Mouse (Mus musculus) cerebellum, postnatal 4 days (tissue): ENCODE measurements around the gene Polr2h.
A peak's percentile ranks its signal among the peaks of the same experiment; 100 is the strongest.
"Not testable (repeated sequence)": the region's sequence is repeated elsewhere in the genome, so short reads cannot be mapped to it uniquely, and the experiment has no call there.

Source experiments
- DNase-seq, 2 experiments: peaks; one replicate each; pipeline ENCODE4 v3.0.0; 2022; ENCODE audit warnings: low spot score in 2 of 2, mixed read lengths in 1 of 2

Polr2h gene

DNA sequence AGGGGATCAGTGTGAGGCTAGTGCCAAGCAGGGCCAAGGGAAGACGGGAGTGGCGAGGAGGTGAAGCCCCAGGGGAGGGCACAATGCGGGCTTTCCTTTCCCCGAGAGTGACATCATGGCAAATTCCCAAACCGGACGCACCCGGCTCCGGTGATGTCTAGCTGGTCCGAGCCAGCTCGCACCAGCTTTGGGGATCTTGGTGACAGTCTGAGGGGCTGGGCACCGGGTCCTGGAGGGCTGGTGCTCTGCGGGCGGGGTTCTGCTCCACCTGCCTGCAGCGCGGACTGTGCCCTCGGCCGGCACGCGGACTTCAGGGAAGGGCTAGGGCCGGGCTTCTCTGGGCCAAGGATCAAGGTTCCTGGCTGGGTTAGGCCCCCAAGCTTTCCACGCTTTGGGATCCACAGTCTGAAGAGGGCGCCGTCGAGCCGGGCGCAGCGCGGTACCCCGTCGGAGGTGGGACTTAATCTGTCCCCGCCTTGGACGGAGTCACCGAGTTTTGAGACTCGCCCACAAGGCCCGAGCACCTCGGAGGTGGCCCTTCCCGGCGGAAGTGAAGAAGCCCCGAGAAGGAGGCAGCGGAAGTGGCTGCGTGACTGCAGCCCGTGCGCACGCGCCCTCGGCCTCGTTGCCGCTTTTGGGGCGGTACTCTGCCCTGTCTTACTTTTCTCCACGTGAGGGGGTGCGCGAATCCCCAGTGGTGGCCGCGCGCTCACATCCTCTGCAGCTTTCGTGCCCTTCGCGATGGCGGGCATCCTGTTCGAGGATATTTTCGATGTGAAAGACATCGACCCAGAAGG lies at the start of gene Polr2h, which contains the start of gene Clcn2:
Gene Polr2h (plus strand): TSS at position 485 of the 797 bp plus-strand sequence.
Gene Clcn2 (minus strand): TSS at position 566 of the 797 bp plus-strand sequence.
- DNase-seq = peak; percentile 91 to 96

DNA sequence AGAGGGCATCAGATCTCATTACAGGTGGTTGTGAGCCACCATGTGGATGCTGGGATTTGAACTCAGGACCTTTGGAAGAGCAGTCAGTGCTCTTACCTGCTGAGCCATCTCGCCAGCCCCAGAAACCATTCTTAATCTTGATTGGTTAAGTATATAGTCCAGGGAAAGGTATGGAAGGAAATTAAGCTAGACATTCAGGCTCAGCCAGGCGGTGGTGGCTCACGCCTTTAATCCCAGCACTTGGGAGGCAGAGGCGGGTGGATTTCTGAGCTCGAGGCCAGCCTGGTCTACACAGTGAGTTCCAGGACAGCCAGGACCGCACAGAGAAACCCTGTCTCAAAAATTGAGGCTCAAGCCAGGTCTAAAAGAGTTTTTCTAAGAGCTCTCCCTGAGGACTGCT lies 49.5 kb upstream of the Polr2h start, which contains the start of gene Eif4g1:
Gene Eif4g1 (plus strand): TSS at position 301 of the 400 bp plus-strand sequence.
- DNase-seq = not testable (repeated sequence)

DNA sequence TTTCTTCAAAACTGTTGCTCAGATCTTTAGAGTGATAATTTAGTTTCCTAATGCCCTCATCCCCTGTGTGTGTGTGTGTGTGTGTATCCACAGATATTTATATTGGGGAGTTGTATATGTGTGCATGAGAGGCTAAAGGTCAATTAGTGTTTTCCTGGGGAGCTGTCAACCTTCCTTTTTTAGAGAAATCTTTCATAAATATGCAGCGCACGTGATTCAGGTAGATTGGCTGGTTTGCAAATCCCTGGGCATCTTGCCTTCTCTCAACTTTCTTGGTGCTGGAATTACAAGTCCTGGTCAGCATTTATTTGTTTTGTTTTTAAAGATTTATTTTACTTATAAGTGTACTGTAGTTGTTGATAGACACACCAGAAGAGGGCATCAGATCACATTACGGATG lies 47.2 kb upstream of the Polr2h start:
- no peak for DNase-seq

DNA sequence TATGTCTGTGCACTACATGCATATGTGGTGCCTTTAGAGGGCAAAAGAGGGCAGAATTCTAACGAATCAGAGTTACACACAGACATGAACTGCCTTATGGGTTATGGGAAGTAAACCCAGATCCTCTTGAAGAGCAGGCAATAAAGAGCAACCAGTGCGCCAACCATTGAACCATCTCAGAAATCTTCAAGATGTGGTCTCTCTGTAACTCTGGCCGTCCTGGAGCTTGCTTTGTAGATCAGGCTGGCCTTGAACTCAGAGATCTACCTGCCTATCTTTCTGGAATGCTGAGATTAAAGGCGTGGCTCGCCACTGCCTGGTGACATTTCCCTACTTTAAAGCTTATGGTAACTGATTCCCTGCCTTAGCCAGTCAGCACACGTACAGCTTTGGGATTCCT lies 45.6 kb upstream of the Polr2h start:
- DNase-seq = no peak

DNA sequence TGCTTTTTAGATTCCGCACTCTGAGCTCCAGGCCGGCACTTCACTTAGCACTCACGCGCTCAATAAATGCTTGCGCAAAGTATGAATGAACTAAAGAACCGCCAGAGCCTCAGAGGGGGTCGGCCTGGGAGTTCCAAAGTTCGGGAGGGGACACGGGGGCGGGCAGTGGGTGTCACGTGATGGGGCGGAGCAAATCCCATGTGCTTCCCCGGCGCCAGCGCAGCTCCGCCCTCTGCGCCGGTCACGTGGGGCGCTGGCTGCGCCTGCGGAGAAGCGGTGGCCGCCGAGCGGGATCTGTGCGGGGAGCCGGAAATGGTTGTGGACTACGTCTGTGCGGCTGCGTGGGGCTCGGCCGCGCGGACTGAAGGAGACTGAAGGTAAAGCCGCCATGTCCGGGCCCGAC lies 45.0 kb upstream of the Polr2h start:
- peak; percentile 91 to 96 for DNase-seq

DNA sequence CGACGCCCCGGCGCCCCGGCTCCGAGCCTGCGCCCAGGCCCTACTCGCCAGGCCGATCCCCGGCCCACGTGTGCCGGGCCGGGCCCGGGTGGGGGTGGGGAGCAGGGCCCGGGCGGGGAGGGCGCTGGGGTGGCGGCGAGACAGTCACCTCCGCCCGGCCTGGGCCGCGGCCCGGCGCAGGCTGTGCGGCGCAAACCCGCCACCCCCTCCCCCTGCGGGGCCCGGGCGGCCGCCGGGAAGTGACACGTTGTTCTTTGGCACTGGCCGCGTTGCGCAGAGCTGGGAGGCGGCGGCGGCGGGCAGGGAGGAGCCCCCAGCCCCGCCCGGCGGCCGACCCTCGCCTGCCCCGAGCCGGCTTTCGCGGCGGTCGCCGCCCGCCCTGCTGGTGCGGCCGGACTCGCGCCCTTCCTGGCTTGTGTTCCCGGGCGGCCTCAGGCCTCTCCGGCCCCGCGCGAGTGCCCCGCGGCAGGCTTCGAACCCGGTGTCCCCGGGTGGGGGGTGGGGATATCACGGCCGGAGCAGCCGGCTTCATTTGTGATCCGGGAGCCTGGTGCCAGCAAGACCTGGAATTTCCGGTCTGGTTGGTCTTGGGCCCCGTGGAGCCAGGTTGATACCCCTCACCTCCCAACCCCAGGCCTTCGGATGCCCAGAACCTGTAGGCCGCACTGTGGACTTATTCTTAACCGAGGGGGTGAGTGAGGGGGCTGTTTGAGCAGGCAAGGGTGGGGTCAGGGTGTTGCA lies 44.3 kb upstream of the Polr2h start:
- DNase-seq = peak in 1 of 2 experiments; percentile 56

DNA sequence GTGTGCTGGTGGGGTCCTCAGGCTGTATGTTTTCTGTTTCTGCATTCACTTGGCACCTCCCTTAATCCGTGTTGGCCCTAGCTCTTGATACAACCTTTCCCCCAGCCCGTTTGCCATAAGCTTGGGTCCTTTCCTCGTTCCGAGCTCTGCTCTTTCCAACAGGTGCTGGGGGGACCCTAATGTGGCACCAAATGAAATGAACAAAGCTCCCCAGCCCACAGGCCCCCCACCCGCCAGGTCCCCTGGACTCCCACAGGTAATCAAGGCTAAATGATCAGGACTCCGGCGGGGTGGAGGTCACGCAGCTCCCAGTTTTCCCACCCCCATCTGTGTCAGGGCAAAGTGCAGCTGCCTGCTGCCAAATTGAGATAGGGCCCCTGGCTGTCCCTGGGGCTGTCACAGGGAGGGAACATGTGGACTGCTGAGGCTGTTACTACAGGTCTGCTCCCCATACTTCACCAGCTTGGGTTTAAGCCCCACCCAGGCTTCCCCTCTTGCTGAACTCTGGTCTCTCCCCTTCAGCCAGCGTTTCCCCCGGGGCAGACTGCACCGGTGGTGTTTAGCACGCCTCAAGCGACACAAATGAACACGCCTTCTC lies 43.7 kb upstream of the Polr2h start:
- peak in 1 of 2 experiments; percentile 10 for DNase-seq

DNA sequence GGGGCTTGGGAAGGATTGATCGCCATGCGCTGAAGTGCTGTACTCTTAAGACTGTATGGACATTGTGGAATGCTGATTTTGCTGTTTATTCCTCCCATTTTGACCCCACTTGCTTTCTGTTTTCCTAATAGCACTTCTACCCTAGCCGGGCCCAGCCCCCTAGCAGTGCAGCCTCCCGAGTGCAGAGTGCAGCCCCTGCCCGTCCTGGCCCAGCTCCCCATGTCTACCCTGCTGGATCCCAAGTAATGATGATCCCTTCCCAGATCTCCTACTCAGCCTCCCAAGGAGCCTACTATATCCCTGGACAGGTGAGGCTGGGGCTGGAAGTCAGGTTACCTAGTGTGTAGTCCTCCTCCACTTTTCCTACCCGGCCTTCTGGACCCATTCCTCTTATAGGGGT lies 42.3 kb upstream of the Polr2h start:
- no peak for DNase-seq

DNA sequence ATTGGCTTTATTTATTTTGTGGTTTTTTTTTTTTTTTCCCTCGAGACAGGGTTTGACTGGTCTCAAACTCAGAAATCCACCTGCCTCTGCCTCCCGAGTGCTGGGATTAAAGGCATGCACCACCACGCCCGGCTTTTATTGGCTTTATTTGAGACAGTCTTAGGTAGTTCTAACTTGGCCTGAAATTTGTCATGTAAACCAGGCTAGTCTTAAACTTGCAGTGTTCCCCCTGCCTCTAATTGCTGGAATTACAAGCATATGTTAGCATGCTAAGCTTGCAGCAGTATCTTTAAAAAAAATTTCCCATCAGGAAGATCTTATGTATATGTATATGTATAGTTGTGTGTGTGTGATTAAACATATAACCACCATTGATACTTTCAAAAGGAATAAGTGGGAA lies 40.8 kb upstream of the Polr2h start:
- DNase-seq = no peak

DNA sequence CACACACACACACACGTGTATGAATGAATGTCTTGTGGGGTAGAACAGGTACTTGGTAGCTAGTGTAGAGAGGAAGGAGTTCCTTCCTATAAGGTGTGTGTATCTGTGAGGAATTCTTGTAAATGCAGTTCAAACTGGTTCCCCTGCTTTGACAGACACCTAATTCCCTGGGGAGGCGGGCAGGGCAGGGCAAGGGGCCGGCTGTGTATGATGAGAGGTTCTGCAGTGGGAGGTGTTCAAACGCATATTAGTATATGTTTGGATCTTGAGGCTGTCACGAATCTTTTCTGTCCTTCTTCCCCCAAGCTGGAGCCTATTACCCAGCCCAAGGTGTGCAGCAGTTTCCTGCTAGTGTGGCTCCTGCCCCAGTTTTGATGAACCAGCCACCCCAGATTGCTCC lies 40.1 kb upstream of the Polr2h start:
- DNase-seq = no peak

DNA sequence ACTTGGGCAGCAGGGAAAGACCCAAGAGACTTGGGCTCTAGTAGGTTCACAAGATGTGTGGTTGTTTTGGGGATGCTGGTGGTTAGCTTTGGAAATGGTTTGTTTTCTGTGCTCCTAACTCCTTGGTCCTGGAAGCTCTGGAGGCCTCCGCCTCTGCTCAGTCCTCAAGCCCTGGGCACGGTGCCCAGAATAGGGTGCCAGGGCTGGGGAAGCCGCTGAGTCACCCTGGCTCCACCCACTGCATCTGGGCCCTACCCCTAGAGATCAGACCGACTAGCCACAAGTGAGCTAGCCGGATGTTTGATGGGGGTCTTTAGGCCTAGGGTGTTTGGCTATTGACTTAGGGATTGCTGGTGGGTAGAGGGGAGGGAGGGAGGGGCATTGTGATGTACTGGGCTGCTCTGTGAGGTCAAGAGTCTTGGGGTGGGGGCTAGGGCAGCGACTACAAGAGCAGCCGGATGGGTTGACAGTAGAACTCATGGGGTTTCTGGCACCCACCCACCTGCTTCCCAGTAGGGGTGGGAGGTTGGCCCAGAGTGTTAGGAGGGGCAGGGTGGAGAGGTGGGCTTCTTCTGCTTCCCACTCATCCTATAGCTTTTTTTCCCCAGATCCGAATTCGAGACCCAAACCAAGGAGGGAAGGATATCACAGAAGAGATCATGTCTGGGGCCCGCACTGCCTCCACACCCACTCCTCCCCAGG lies 39.3 kb upstream of the Polr2h start:
- peak in 1 of 2 experiments; percentile 49 for DNase-seq

DNA sequence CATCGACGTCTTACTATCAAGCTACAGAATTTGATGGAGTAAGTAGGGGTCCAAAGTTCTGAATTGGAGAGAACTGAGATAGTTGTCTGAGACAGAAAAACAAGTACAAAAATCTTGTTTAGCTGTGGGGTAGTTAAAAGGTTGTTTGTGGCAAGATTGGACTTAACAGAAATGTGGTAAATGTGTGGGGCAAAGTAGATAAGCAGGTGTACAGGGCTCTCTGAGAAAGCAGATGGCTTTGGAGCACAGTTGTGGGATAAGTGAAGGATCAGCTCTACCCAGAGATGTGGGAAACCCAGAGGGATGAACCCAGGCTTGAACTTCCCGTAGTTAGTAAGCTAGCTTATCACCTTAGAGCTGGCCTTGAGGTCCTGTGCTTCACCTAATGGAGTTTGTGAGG lies 26.7 kb upstream of the Polr2h start:
- DNase-seq = no peak

DNA sequence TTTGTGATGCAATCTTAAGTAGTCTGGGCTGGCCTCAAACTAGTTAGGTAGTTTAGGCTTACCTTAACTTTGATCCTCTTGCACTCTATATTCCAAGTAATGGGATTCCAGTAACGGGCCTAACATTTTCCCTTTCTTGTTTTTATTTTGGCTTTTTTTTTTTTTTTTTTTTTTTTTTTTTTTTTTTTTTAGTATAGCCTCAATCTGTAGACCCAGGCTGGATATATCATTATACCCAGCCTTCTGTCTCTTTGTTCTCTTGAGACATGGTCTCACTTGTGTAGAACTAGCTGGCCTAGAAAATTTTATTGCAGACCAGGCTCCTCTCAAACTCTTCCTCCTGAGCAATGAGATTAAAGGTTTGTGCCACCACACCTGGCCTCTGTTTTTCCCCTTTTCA lies 25.8 kb upstream of the Polr2h start:
- DNase-seq = no peak

DNA sequence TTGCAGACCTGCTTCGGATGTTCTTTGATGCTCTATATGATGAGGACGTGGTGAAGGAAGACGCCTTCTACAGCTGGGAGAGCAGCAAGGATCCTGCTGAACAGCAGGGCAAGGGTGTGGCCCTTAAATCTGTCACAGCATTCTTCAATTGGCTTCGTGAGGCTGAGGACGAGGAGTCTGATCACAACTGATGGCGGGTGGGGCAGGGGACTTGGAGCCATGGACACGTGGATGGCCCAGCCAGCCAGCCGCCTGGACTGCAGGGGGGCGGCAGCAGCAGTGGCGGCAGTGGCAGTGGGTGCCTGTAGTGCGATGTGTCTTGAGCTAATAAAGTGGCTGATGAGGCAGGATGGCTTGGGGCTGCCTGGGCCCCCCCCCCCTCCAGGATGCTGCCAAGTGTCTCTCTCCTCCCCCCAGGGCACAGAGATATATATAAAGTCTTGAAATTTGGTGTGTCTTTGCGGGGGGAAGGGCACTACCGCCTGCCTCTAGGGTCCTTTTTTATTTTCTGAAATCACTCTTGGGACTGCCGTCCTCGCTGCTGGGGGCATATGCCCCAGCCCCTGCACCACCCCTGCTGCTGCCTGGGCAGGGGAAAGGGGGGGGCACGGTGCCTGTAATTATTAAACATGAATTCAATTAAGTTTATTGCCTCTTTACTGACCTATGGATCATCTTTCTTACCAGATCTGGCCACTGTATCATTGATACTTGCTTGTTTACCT lies 25.1 kb upstream of the Polr2h start:
- DNase-seq = no peak

DNA sequence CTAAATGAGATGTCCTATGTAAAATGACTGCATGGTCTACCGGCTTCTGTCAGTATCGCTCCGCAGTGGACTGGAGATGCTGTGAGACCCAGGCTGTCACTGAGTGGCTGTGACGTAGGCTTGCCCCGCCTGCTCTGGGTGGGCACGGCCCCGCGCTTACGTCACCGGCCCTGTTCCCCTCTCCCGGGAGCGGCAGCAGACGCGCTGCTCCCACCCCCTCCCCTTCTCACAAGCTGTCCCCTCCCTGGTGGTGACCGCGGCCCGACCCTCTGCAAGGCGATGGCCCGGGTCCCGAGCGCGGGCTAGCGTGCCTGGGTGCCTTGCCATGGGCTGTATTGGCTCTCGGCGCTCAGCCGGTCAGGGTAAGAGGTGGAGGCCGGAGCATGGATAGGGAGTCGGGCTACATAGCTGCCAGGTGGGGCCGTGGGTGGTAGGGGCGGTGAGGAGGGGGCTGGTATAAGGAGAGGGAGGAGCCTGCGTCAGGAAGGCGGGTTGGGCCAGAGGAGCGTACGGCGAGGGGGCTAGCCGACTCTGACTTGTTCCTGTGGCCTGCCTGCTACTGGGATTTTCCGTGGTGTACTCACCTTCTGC lies 24.3 kb upstream of the Polr2h start, which contains the start of gene Fam131a:
Gene Fam131a (plus strand): TSS at position 131 of the 591 bp plus-strand sequence.
- DNase-seq = peak; percentile 84 to 92

DNA sequence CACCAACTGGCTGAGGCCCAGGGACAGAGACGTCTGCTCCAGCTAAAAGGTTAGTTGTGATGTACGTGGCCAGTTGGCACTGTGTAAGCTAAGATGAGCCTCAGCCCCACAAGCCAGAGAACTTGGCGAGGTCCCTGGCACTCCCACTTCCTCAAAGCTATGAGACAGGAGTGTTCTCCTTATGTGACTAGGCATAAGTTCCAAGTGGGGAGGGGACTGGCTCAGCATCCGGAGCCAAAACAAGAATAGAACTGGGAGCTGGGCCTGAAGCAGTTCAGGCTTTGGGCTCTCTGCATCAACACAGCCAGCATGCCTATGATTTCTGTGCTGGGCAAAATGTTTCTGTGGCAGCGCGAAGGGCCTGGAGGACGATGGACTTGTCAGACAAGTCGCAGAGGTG lies 22.7 kb upstream of the Polr2h start:
- DNase-seq = no peak

DNA sequence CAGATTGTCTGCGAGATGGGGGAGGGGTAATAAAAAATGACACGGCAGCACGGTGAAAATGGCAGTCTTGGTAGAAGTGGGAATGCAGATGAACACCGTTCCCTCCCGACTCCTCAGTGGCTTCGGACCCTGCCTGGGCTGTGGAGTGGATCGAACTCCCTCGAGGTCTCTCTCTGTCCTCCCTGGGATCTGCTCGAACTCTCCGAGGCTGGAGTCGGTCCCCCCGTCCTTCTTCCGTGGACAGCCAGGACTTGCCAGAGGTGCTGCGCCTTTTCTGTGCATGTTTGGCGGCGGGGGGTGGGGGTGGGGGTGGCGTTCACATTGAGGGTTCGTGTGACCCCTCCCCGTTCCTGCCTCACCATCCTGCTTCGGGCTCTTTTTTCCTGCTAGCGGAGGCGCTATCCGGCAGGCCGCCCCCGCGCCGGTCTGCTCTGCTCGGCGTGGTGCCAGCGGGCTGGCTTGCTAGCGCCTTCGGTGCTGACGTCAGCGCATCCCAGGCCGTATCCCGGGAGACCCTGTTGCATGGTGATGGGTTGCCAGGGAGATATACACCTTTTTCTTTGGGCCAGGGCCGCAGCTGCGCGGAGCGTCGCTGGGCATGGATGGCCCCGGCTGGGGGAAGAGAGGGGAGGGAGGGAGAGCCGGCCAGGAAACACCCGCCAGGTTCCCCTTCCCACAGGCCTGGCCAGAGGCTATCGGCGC lies 21.7 kb upstream of the Polr2h start:
- DNase-seq = peak; percentile 86 to 90

DNA sequence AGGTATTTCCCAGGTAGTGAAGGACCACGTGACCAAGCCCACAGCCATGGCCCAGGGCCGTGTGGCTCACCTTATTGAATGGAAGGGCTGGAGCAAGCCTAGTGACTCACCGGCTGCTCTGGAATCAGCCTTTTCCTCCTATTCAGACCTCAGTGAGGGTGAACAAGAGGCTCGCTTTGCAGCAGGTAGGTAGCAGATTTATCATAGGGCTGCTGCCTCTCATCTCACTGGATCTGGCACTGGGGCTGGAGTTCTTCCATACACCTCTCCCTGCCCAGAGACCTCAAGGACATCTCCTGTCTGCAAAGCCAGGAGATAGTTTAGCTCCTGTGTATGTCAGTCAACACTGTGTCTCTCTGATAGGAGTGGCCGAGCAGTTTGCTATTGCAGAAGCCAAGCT lies 18.2 kb upstream of the Polr2h start:
- DNase-seq = no peak

DNA sequence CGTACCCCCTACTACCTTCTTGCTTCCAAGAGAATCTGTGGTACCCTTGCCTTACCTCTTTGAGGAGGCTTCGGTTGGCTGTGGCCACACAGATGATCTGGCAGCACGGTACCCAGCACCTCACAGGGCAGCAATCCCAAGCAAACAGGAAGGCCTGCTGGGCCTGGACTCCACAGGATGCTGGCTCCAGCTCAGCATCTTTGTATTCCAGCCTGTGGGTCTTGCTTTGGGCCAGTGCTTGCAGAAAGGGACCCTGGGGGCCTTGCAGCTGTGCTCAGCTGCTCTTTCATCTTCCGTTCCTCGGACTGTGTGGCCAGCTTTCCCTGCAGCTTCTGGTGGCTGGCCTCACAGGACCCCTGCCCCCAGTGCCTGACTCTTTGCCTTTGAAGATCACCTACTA lies 17.4 kb upstream of the Polr2h start:
- no peak for DNase-seq

DNA sequence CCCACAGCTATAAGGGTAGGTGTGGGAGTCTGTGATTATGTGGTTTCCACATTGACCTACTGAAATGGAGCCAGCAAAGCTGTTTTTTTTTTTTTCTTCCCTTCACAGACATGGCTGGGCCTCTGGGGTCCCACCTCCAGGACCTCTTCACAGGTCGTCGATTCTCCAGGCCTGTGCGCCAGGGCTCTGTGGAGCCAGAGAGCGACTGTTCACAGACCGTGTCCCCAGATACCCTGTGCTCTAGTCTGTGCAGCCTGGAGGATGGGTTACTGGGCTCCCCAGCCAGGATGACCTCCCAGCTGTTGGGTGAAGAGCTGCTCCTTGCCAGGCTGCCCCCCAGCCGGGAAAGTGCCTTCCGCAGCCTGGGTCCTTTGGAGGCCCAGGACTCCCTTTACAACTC lies 16.1 kb upstream of the Polr2h start:
- DNase-seq = no peak
